Mouse (Mus musculus) right cerebral cortex, postnatal 10 days (tissue): ENCODE results near the gene Olfr435.
"Not testable (repeated sequence)": the region's sequence is repeated elsewhere in the genome, so short reads cannot be mapped to it uniquely, and the experiment has no call there.

ENCODE experiments used
- DNase-seq, 2 experiments: peaks; one replicate each; pipeline ENCODE4 v3.0.0; 2021; ENCODE audit warnings: low spot score in 2 of 2

Gene Olfr435

DNA sequence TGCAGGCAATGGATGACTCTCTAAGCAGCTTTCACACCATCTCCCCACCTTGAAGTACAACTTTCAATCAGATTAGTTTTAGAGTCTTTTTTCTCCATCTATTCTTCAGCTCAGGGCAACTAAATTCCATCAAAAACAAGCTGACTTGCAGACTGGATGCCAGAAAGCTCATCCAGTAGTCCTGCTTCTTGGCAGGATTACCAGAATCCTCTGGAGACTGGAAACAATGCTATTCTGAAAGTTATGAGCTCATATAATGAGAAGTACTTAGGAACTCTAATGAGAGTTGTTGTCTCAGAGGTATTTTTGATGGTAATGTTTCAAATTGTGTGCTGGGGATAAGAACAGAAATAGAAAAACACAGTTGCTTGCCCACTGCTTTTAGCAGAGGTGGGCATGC is at the start of gene Olfr435:
TSS of gene Olfr435 (plus strand) at position 366 of the 400 bp plus-strand sequence.
- no peak for DNase-seq

- DNase-seq, result no peak
These were observed 37.4 kb upstream of the Olfr435 start for GRCm38 (mm10) chr6:43159502-43159901.

- DNase-seq, result no peak
These were observed 34.0 kb upstream of the Olfr435 start, which contains the start of gene Olfr437 for GRCm38 (mm10) chr6:43162982-43163381. Gene Olfr437 (plus strand): TSS chr6:43163282.

- DNase-seq, result no peak
These were observed 29.7 kb upstream of the Olfr435 start for GRCm38 (mm10) chr6:43167246-43167645.

GRCm38 (mm10) chr6:43171840-43172239 is 25.1 kb upstream of the Olfr435 start, which contains the start of gene Olfr13:
Gene Olfr13 (plus strand): TSS chr6:43172140.
- DNase-seq, result no peak

GRCm38 (mm10) chr6:43178129-43178528 is 18.8 kb upstream of the Olfr435 start:
- no peak for DNase-seq

DNA sequence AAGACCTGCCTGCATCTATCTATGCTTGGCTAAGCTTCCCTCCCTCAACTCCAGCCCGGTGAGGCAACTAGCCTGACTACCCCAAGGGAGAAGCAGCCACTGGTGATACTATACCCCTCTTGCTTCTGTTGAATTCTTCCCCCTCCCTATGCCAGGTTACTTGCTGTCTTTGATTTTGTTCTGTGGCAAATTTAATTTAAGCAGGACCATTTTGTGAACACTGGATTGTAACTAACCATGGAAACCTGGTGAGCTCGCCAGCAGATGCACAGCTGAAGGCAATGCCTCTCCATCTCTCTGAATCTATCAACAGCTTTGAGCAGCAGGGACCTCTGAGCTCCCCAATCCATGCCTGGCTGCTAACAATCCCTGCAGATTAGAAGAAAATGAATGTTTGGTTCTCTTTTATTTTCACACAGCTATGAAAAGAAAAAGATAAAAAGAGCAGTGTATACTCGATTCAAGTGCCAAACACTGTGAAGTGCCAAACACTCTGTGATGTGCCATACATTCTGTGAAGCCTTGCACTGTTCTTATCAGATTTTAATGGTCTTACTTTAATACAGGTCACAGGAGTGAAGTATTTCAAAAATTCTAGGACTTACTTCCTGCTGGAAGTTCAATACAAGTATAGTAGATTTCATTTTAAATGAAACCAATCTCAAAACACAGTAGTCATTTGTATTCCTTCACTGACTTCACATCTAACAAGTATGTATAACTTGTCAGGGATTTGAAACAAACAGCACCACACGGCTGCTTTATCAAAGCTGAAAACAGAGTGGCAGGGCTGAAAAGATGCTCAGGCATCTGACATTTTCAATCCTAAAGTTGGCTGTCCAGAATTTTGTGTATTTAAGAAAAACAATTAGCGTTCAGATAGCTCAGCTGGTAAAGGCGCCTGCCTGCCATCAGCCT is 18.1 kb upstream of the Olfr435 start:
- peak; percentile 31 to 46 for DNase-seq

GRCm38 (mm10) chr6:43190986-43191385 is 6.0 kb upstream of the Olfr435 start:
- no peak for DNase-seq

- no peak for DNase-seq
These were observed 1.1 kb downstream of the Olfr435 start for GRCm38 (mm10) chr6:43198094-43198493.

GRCm38 (mm10) chr6:43202786-43203185 is 5.8 kb downstream of the Olfr435 start:
- no peak for DNase-seq

DNA sequence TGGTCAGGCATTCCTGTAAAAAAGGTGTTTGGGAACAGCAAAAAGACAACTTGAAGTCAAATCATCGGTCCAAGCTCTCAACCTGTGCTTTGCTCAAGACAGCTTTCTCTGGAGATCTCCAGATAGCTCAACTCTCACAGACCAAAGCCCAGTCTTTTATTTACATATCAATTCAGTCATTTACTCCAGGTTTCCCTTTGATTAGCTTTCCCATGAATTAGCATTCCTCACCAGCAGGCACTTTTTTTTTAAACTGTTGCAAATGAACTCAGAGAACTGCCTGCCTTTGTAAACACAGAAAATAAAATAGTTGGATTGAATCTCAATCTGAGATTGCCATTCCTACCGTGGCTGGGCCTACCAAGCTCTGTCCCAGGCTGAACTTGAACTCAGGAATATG is 8.4 kb downstream of the Olfr435 start:
- DNase-seq, result no peak

GRCm38 (mm10) chr6:43212873-43213272 is 15.9 kb downstream of the Olfr435 start, which contains the start of gene Olfr434:
Gene Olfr434 (plus strand): TSS chr6:43213021.
- peak in 1 of 2 experiments; percentile 20 for DNase-seq

GRCm38 (mm10) chr6:43231255-43231654 is 34.3 kb downstream of the Olfr435 start, which contains the start of gene Olfr47:
Gene Olfr47 (plus strand): TSS chr6:43231529.
- not testable (repeated sequence) for DNase-seq

- no peak for DNase-seq
These were observed 45.1 kb downstream of the Olfr435 start for GRCm38 (mm10) chr6:43242061-43242460.

DNA sequence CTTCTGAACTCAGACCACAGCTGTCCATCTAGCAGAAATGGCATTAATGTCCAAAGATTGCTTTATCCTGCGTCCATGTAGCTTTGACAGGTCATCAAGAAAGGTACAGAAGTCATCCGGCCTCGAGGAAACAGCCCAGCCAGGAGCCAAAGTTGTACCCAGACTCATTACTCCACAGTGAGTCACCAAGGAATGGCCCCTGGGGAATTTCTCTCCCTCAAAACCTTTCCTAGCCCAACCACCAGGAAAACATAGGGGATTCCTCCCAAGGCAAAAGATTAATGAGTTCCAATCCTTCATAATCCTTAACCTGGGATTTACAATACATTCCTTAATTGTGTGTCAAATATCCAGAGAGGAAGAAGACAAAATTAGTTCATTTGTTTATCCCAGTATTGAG is 50.5 kb downstream of the Olfr435 start:
- DNase-seq, result no peak

GRCm38 (mm10) chr6:43252994-43253393 is 56.0 kb downstream of the Olfr435 start:
- DNase-seq, result no peak
